Mouse (Mus musculus) liver, embryonic 14.5 days (tissue): ENCODE data around the gene Vmn1r13. TPM values are rescaled to one million over a fixed set of nuclear protein-coding genes. Genes with fewer than 3 reads are reported as not detected.
"Not testable (repeated sequence)": the region's sequence is repeated elsewhere in the genome, so short reads cannot be mapped to it uniquely, and the experiment has no call there.

Experiments
- ATAC-seq: fragments of 200-750 bp; cut with Nextera tagmentation; 2 replicates; pipeline ENCODE4 v1.8.0; 2017; ENCODE audit warnings: moderate number of reproducible peaks, mild to moderate bottlenecking, moderate library complexity; ENCODE audit not compliant: insufficient read depth
- DNase-seq, 3 experiments: peaks; one replicate each; pipeline ENCODE4 v3.0.0-alpha.2; 2012 to 2013; ENCODE audit warnings: low read depth in 3 of 3, low spot score in 3 of 3
- H3K27ac ChIP-seq: fragments of 300-500 bp; sonication (generic); 2 replicates; pipeline ENCODE4 v1.5.1; 2014; ENCODE audit warnings: moderate library complexity, mild to moderate bottlenecking, control low read depth, inconsistent platforms
- H3K27me3 ChIP-seq: fragments of 300-500 bp; sonication (generic); 2 replicates; pipeline ENCODE4 v1.6.1; 2014; ENCODE audit warnings: mild to moderate bottlenecking, low read length, moderate library complexity; ENCODE audit not compliant: control insufficient read depth, insufficient read depth
- H3K36me3 ChIP-seq: fragments of 300-500 bp; sonication (generic); replicated peaks from 2 replicates; pipeline ENCODE4 v1.6.1; 2014; ENCODE audit warnings: low read depth; ENCODE audit not compliant: control insufficient read depth, insufficient read depth
- H3K4me1 ChIP-seq, 2 experiments: fragments of 200-500 bp in 1 of 2; fragments of 300-500 bp in 1 of 2; sonication (generic) in 1 of 2; replicated peaks; 2 replicates each; pipeline ENCODE4 v1.6.1; 2012 to 2014; ENCODE audit warnings: antibody characterized with exemption in 1 of 2, inconsistent platforms in 1 of 2, low read length in 1 of 2; ENCODE audit not compliant: control insufficient read depth in 2 of 2, insufficient read depth in 2 of 2
- H3K4me2 ChIP-seq: fragments of 300-500 bp; sonication (generic); 2 replicates; pipeline ENCODE4 v1.6.1; 2014; ENCODE audit warnings: low read depth, mild to moderate bottlenecking, control low read depth, moderate library complexity
- H3K4me3 ChIP-seq, 2 experiments: fragments of 200-500 bp in 1 of 2; fragments of 300-500 bp in 1 of 2; sonication (generic) in 1 of 2; 2 replicates each; pipeline ENCODE4 v1.5.1; 2012 to 2014; ENCODE audit warnings: low read depth in 2 of 2, low read length in 2 of 2, mild to moderate bottlenecking in 2 of 2, control low read depth in 1 of 2, inconsistent platforms in 1 of 2, moderate library complexity in 1 of 2; ENCODE audit not compliant: insufficient read depth in 1 of 2
- H3K9ac ChIP-seq: fragments of 300-500 bp; sonication (generic); replicated peaks from 2 replicates; pipeline ENCODE4 v1.6.1; 2014; ENCODE audit warnings: mild to moderate bottlenecking, control low read depth, moderate library complexity
- H3K9me3 ChIP-seq: fragments of 300-500 bp; sonication (generic); 2 replicates; pipeline ENCODE4 v1.6.1; 2016; ENCODE audit warnings: low read length, mixed read lengths; ENCODE audit not compliant: control insufficient read depth
- CTCF ChIP-seq: IDR thresholded peaks from 2 replicates; pipeline ENCODE4 v1.5.1; 2016; ENCODE audit warnings: antibody characterized with exemption, low read depth, control low read depth
- EP300 ChIP-seq: IDR thresholded peaks from 2 replicates; pipeline ENCODE4 v1.6.1; 2016; ENCODE audit warnings: antibody characterized with exemption, low read depth
- WGBS: fragments of 180-500 bp; shearing (Covaris S2); extraction: QIAGEN DNeasy Blood & Tissue Kit; methylation state at CpG from one replicate; pipeline ENCODE4 v1.1.7; 2014; ENCODE audit not compliant: insufficient replicate concordance; 5-methylcytosine and 5-hydroxymethylcytosine counted together
- polyA plus RNA-seq, 2 experiments: library from polyadenylated mRNA; depleted of rRNA in 1 of 2; stranded (reverse) in 1 of 2; unstranded in 1 of 2; fragments of >200 nt; fragmentation: Nextera tagmentation in 1 of 2; extraction: Ambion mirVana in 1 of 2; gene quantifications; 2 replicates each; pipeline versions ENCODE4 v1.2.1 to v1.2.3; 2012 to 2014

The Vmn1r13 gene
- polyA plus RNA-seq (2012; rRNA removed) (not detected in 2 replicates), polyA plus RNA-seq (2014; fragmentation: Nextera tagmentation; extraction: Ambion mirVana) (not detected in 2 replicates)

DNA sequence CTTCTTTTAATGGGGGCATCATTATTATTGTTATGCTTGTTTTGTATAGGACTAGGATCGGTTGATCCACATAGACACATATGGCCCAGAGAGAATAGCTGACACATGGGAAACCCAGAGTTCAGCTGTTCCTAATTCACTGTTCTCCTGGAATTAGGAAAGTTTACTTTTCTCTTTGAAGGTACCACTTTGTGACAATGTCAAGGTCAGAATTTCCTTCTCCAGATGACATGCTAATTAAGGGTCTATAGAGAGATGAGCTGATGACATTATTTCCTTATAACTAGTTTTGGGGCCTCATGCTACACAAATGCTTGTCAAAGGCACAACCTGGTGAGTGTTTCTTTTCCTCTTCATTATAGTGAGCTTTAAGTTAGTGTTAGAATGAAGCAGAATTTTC is at the start of gene Vmn1r13:
Gene Vmn1r13, plus strand, starts transcription at position 301 of the 400 bp plus-strand sequence.
- not testable (repeated sequence) for H3K4me1 ChIP-seq, H3K9me3 ChIP-seq, H3K4me2 ChIP-seq, DNase-seq, H3K27me3 ChIP-seq, H3K9ac ChIP-seq, H3K4me3 ChIP-seq, ATAC-seq, H3K27ac ChIP-seq, H3K36me3 ChIP-seq
- WGBS: 59% methylated on average over 1 of the region's 1 CpGs

DNA sequence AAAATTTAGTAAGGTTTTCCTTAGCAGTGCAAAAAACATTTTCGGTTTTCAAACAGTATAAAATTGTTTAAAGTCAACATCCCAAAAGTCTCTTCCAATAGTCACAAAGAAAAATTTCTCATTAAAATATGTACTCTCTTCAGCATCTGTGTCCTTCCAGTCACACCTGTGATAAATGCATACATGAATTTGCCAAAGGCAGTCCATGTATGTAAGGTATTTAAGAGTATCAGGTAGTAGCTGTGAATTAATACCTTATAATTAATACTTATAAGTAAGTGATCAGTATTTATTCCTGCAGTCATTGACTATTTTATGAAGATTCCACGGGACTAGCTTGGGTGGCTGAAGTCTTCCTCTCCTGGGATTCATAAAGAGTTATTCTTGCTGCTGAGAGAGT is 46.5 kb upstream of the Vmn1r13 start, which contains the start of gene Vmn1r12:
Gene Vmn1r12, plus strand, starts transcription at position 301 of the 400 bp plus-strand sequence.
- Histone ChIP-seq H3K4me3 (no peak within 1 kb of the TSS), H3K27ac (no peak within 1 kb of the TSS), H3K36me3 (no peaks in the 10 kb centered on the region), H3K9me3 (no peaks in the 10 kb centered on the region), H3K9ac (no peak within 1 kb of the TSS), H3K27me3 (no peaks in the 10 kb centered on the region), H3K4me1 (no peaks in the 10 kb centered on the region), H3K4me2 (no peak within 1 kb of the TSS)
- DNase-seq (no peak), ATAC-seq (no peak)
- WGBS: 38% methylated on average over 2 of the region's 2 CpGs
- no peak for TF ChIP-seq CTCF

DNA sequence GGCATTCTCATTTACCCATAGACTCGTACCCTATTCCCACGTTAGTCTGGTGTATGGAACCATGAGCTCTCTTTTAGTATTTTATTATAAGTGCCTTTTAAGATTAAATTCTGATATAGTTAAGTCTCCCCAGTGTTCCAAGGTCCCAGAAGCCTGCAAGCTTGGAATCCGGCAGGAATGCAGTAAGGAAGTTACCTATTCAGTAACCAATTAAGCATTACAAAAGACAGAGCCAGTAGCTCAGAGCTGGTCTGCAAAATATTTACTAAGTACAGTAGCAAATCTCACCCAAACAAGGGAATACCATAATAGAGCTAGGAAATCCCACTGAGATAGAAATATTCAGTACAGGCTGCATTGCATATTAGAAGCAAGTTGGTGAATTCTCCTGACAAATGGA is 13.1 kb upstream of the Vmn1r13 start:
- WGBS: 41% methylated on average over 3 of the region's 3 CpGs
- H3K9ac ChIP-seq, DNase-seq, H3K27ac ChIP-seq, ATAC-seq, H3K4me2 ChIP-seq, H3K4me1 ChIP-seq, H3K9me3 ChIP-seq, H3K36me3 ChIP-seq, H3K4me3 ChIP-seq, H3K27me3 ChIP-seq: not testable (repeated sequence)

DNA sequence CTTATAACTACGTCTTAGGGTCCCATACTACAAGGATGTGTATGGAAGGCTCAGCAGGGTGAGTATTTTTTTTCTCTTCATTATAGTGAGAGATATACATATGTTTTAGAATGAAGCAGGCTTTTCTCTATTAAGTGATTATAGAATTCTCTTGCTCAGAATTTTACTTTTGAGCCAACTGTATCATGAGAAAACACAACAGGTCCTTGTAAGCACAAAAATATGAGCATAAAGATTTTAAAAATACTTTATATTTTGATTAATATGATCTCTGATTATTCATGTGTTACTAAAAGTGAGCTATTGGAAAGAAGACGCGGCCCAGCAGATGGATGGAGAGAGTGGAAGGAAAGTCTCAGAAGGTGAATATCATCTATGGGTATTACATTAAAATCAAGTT is 28.3 kb downstream of the Vmn1r13 start, which contains the start of gene Vmn1r14:
Gene Vmn1r14, plus strand, starts transcription at position 301 of the 400 bp plus-strand sequence.
- Histone ChIP-seq H3K4me2 (no peak within 1 kb of the TSS), H3K4me1 (no peaks in the 10 kb centered on the region), H3K4me3 (no peak within 1 kb of the TSS), H3K27me3 (no peaks in the 10 kb centered on the region), H3K36me3 (no peaks in the 10 kb centered on the region), H3K9ac (no peak within 1 kb of the TSS), H3K9me3 (no peaks in the 10 kb centered on the region), H3K27ac (no peak within 1 kb of the TSS)
- DNase-seq (no peak), ATAC-seq (no peak)
- WGBS: 75% methylated on average over 3 of the region's 3 CpGs
- TF ChIP-seq EP300 (no peak), CTCF (no peak)

DNA sequence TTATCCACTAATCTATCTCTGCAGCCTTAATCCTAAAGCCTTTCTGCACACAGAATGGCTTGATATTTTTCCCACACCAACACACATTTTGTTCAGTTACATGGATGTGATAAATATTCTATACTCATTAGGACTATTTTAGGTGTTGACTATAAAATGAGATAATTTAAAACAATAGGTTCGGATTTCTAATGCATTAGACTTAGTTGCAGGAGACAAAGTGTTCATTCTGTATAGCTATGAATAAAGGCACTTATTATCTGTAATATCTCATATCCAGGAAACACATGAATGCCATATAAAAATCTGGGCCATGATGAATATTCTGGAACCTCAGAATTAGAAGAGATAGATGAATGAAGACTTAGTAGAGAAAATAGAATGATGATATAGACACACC is 54.6 kb downstream of the Vmn1r13 start, which contains the start of gene Vmn1r15:
Gene Vmn1r15, plus strand, starts transcription at position 301 of the 400 bp plus-strand sequence.
- Histone ChIP-seq H3K27ac (no peak within 1 kb of the TSS), H3K9ac (no peak within 1 kb of the TSS), H3K9me3 (no peaks in the 10 kb centered on the region), H3K27me3 (no peaks in the 10 kb centered on the region), H3K36me3 (no peaks in the 10 kb centered on the region), H3K4me1 (no peaks in the 10 kb centered on the region), H3K4me2 (no peak within 1 kb of the TSS), H3K4me3 (no peak within 1 kb of the TSS)
- ATAC-seq: no peak
- WGBS: 50% methylated on average over 1 of the region's 1 CpGs
- no peak for DNase-seq
- TF ChIP-seq EP300 (no peak), CTCF (no peak)
